Comparison of ENCODE assay signal across 9 mouse cellular contexts in the genomic region with DNA sequence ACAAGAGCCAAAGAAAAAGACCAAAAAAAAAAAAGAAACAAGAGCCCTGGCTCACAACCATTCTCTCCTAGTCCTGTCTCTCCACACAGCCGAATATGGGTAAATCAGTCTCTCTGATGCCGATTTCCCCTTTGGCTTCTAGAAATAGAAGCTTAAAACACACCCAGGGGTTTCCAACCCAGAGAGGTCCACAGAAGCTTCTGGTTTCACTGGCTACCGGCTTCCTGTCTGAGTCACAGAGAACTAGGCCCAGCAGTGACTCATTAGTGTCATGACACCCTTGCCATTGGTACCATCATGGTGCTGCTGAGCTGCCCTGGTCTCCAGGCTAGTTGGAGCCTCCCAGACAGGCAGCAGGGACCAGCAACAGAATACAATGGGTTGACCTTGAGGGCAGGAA. TPM values are rescaled to one million over a fixed set of nuclear protein-coding genes. Genes with fewer than 3 reads are reported as not detected.
A peak's percentile ranks its signal among the peaks of the same experiment; 100 is the strongest.
DNase-seq lines count a peak whose midpoint lies in the region; ATAC-seq lines count a peak whose summit lies in the region.
"Had no signal": no experiment of that assay in that cellular context is flagged by ENCODE, and none has a peak within 500 bp of the region (broad histone marks: within the 10 kb centered on the region; RNA-seq: fewer than 3 reads in every experiment).

No protein-coding gene starts in this region.

- DNase-seq in heart, adult 18-20 months = peak; percentile 41 to 71
- DNase-seq in midbrain, embryonic 11.5 days (ENCODE audit: low spot score, missing footprints) = no peak
- no peak for DNase-seq in layer of hippocampus, postnatal 25 days (ENCODE audit: extremely low spot score in 1 of 2, low spot score in 1 of 2)
- no peak for DNase-seq in kidney, adult 18-20 months

- no peak overlapping the region for H3K4me2 ChIP-seq in heart, embryonic 12.5 days
- no peak overlapping the region for H3K4me2 ChIP-seq in heart, embryonic 15.5 days
- no peak overlapping the region for H3K4me2 ChIP-seq in midbrain, embryonic 11.5 days
- H3K4me2 ChIP-seq: hindbrain, embryonic 13.5 days had no signal

- no peak overlapping the region for H3K9ac ChIP-seq in heart, embryonic 12.5 days
- H3K9ac ChIP-seq in heart, embryonic 15.5 days = 0 out of 2 replicates have a peak overlapping the region, but pooled peaks have one; percentile 14
- no peak overlapping the region for H3K9ac ChIP-seq in midbrain, embryonic 11.5 days (ENCODE audit: low read length)
- H3K9ac ChIP-seq: hindbrain, embryonic 13.5 days had no signal

- no peak overlapping the region for H3K27ac ChIP-seq in heart, embryonic 12.5 days (ENCODE audit: poor library complexity, severe bottlenecking)
- H3K27ac ChIP-seq in heart, embryonic 15.5 days = peak overlapping the region; percentile 61; the same call in 1 of the 2 replicates
- H3K27ac ChIP-seq in midbrain, embryonic 11.5 days (ENCODE audit: low read depth, low read length) = no peak overlapping the region
- H3K27ac ChIP-seq: hindbrain, embryonic 13.5 days had no signal

- peaks cover 7% of the 10 kb centered on the region; the same call in 1 of the 2 replicates for H3K9me3 ChIP-seq in heart, embryonic 12.5 days (replicated peaks)
- no peaks in the 10 kb centered on the region for H3K9me3 ChIP-seq in heart, embryonic 15.5 days (replicated peaks)
- H3K9me3 ChIP-seq in midbrain, embryonic 11.5 days (ENCODE audit: control insufficient read depth, low read length) = no peaks in the 10 kb centered on the region

- no peak for ATAC-seq in heart, embryonic 12.5 days (ENCODE audit: insufficient number of reproducible peaks, low FRiP score)
- peak; percentile 96 for ATAC-seq in CD4-positive, CD25-positive, alpha-beta regulatory T cell, adult 4 months
- ATAC-seq in heart, embryonic 15.5 days (replicated peaks; ENCODE audit: insufficient number of reproducible peaks, insufficient read depth, low FRiP score, low read depth) = no peak
- peak; percentile 88 for ATAC-seq in megakaryocyte, adult 5-6 weeks (ENCODE audit: poor library complexity, severe bottlenecking)
- ATAC-seq in midbrain, embryonic 11.5 days (ENCODE audit: low FRiP score) = no peak

- H3K27me3 ChIP-seq in heart, embryonic 12.5 days (replicated peaks) = no peaks in the 10 kb centered on the region
- H3K27me3 ChIP-seq in heart, embryonic 15.5 days = no peaks in the 10 kb centered on the region
- H3K27me3 ChIP-seq in midbrain, embryonic 11.5 days (ENCODE audit: control insufficient read depth, insufficient read depth, low read length) = no peaks in the 10 kb centered on the region
- H3K27me3 ChIP-seq: hindbrain, embryonic 13.5 days had no signal

- peaks cover 17% of the 10 kb centered on the region for H3K4me1 ChIP-seq in heart, embryonic 12.5 days (replicated peaks)
- H3K4me1 ChIP-seq in heart, embryonic 15.5 days (replicated peaks) = peaks cover 21% of the 10 kb centered on the region
- H3K4me1 ChIP-seq in midbrain, embryonic 11.5 days (ENCODE audit: control insufficient read depth, insufficient read depth, low read length) = no peaks in the 10 kb centered on the region

- no peaks in the 10 kb centered on the region for H3K36me3 ChIP-seq in heart, embryonic 12.5 days
- no peaks in the 10 kb centered on the region for H3K36me3 ChIP-seq in heart, embryonic 15.5 days
- H3K36me3 ChIP-seq in midbrain, embryonic 11.5 days (ENCODE audit: control insufficient read depth, insufficient read depth, low read length) = no peaks in the 10 kb centered on the region
- H3K36me3 ChIP-seq: hindbrain, embryonic 13.5 days had no signal

- WGBS in heart, embryonic 12.5 days = 59% methylated on average over 3 of the region's 3 CpGs
- 48% methylated on average over 3 of the region's 3 CpGs for WGBS in heart, embryonic 15.5 days
- 89% methylated on average over 3 of the region's 3 CpGs for WGBS in midbrain, embryonic 11.5 days

- no peak overlapping the region for H3K4me3 ChIP-seq in heart, embryonic 12.5 days
- H3K4me3 ChIP-seq in heart, embryonic 15.5 days = no peak overlapping the region
- H3K4me3 ChIP-seq in midbrain, embryonic 11.5 days (ENCODE audit: low read depth, low read length) = no peak overlapping the region
- H3K4me3 ChIP-seq: hindbrain, embryonic 13.5 days had no signal

RNA-seq across cellular contexts. Expression of gene Wdr26, which starts 35.4 kb away (rescaled TPM):
- 10 to 100 TPM; 90.9 to 94.5 TPM for total RNA-seq in heart, adult 18-20 months (2021)
- polyA plus RNA-seq in heart, embryonic 12.5 days (2016; fragmentation: Nextera tagmentation; extraction: Ambion mirVana) = 35.2 and 37.9 TPM in 2 replicates
- polyA plus RNA-seq in CD4-positive, CD25-positive, alpha-beta regulatory T cell, adult 4 months (2017; shearing (Covaris generic)) = 10 to 100 TPM; 34.7 to 40.9 TPM
- 25.1 and 29.3 TPM in 2 replicates for polyA plus RNA-seq in heart, embryonic 15.5 days (2015; fragmentation: Nextera tagmentation; extraction: Ambion mirVana)
- total RNA-seq in megakaryocyte, adult 5-6 weeks (2015) = 257 and 258 TPM in 2 replicates
- 235 and 244 TPM in 2 replicates for total RNA-seq in megakaryocyte, adult 5-6 weeks (2017)
- polyA plus RNA-seq in midbrain, embryonic 11.5 days (2014; fragmentation: Nextera tagmentation; extraction: Ambion mirVana) = 37.7 and 39.3 TPM in 2 replicates
- total RNA-seq in layer of hippocampus, postnatal 25 days (2021) = 100 to 1,000 TPM; 109 to 116 TPM

Comparison
In these comparisons a context has a peak if more than half of its experiments do, and no peak if none do; other contexts are left out.
1. DNase-seq: peak in heart, adult 18-20 months (2 of 2); none in midbrain, embryonic 11.5 days (single experiment), layer of hippocampus, postnatal 25 days (0 of 2) and kidney, adult 18-20 months (single experiment).
2. ATAC-seq: peak in CD4-positive, CD25-positive, alpha-beta regulatory T cell, adult 4 months (single experiment) and megakaryocyte, adult 5-6 weeks (single experiment); none in heart, embryonic 12.5 days (single experiment), heart, embryonic 15.5 days (single experiment) and midbrain, embryonic 11.5 days (single experiment).